Mouse (Mus musculus): Measurements from ENCODE around the gene Pank2. TPM values are rescaled to one million over a fixed set of nuclear protein-coding genes. Genes with fewer than 3 reads are reported as not detected.

The Pank2 gene
- polyA plus RNA-seq, 1 experiment: 44.4 TPM

GRCm38 (mm10) chr2:131227243-131227642, 35.1 kb upstream of the Pank2 start:
- TF ChIP-seq CTCF (IDR thresholded peaks at IDR 0.05; ENCODE audit: control insufficient read depth, insufficient read depth, low read length) (no peak), POLR2A (IDR thresholded peaks at IDR 0.05; ENCODE audit: borderline replicate concordance, control insufficient read depth, low read depth, low read length) (no peak)
- 71% methylated on average over 3 of the region's 3 CpGs for WGBS
- Histone ChIP-seq H3K4me1 (ENCODE audit: control insufficient read depth, insufficient read depth, low read length) (peaks cover 4% of the 10 kb centered on the region), H3K27ac (ENCODE audit: control insufficient read depth, insufficient read depth, low read depth, low read length, poor library complexity) (no peak overlapping the region), H3K4me3 (replicated peaks; ENCODE audit: control insufficient read depth, low read depth, low read length) (no peak overlapping the region)

DNA sequence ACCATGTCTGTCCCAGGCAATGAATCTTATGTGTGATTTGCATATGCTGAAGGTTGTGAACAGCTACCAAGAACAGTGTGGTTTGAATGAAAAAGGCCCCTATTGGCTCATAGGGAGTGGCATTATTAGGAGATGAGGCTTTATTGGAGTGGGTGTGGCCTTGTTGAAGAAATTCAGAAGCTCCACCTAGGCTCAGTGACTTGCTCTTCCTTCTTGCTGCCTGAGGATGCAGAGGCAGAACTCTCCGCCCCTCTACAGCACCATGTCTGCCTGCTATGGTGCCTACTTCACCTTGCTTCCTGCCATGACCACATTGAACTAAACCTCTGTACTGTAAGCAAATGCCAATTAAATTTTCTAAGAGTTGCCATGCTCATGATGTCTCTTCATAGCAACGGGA, 29.7 kb upstream of the Pank2 start:
- TF ChIP-seq CTCF (IDR thresholded peaks at IDR 0.05; ENCODE audit: control insufficient read depth, insufficient read depth, low read length): no peak
- no peak for TF ChIP-seq POLR2A (IDR thresholded peaks at IDR 0.05; ENCODE audit: borderline replicate concordance, control insufficient read depth, low read depth, low read length)
- WGBS: 71% methylated on average over 2 of the region's 2 CpGs
- peaks cover 4% of the 10 kb centered on the region for H3K4me1 ChIP-seq (ENCODE audit: control insufficient read depth, insufficient read depth, low read length)
- H3K27ac ChIP-seq (ENCODE audit: control insufficient read depth, insufficient read depth, low read depth, low read length, poor library complexity): no peak overlapping the region
- H3K4me3 ChIP-seq (replicated peaks; ENCODE audit: control insufficient read depth, low read depth, low read length): no peak overlapping the region

GRCm38 (mm10) chr2:131233307-131234126, 28.8 kb upstream of the Pank2 start, which contains the start of gene Mavs:
Gene Mavs (plus strand): TSS chr2:131234063.
- Histone ChIP-seq H3K27ac (ENCODE audit: control insufficient read depth, insufficient read depth, low read depth, low read length, poor library complexity) (peak within 1 kb of the TSS; percentile 82), H3K4me1 (ENCODE audit: control insufficient read depth, insufficient read depth, low read length) (peaks cover 4% of the 10 kb centered on the region), H3K4me3 (replicated peaks; ENCODE audit: control insufficient read depth, low read depth, low read length) (peak within 1 kb of the TSS; percentile 73)
- WGBS: 19% methylated on average over 29 of the region's 29 CpGs
- no peak for TF ChIP-seq CTCF (IDR thresholded peaks at IDR 0.05; ENCODE audit: control insufficient read depth, insufficient read depth, low read length)
- TF ChIP-seq POLR2A (IDR thresholded peaks at IDR 0.05; ENCODE audit: borderline replicate concordance, control insufficient read depth, low read depth, low read length): peak; percentile 69

DNA sequence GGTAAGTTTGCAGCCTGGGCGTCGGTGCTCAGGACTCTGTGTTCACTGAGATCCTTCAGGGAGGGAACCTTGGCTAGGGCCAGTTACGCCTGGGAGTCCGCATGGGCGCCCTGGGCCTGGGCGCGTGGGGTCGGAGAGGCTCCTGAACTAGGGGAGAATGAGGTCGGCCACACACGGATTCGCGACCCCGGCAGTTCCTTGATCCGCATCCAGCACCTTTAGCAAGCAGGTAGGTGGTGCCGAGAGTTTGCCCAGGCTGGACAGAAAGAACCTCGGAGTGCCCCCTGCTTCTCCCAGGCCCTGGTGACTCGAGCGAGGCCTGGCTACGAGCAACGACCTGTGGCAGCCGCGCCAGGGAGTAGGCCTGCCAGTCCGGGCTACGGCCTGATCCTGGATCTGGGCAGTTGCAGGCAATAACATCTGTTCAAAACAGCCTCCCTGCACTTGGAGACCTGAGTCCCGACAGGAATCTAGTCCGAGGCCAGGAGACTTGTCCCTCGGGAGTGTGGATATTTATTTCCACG, 28.1 kb upstream of the Pank2 start:
- Histone ChIP-seq H3K27ac (ENCODE audit: control insufficient read depth, insufficient read depth, low read depth, low read length, poor library complexity) (peak overlapping the region; percentile 82), H3K4me3 (replicated peaks; ENCODE audit: control insufficient read depth, low read depth, low read length) (peak overlapping the region; percentile 73), H3K4me1 (ENCODE audit: control insufficient read depth, insufficient read depth, low read length) (peaks cover 4% of the 10 kb centered on the region)
- TF ChIP-seq POLR2A (IDR thresholded peaks at IDR 0.05; ENCODE audit: borderline replicate concordance, control insufficient read depth, low read depth, low read length) (no peak; the same call in 1 of the 2 replicates), CTCF (IDR thresholded peaks at IDR 0.05; ENCODE audit: control insufficient read depth, insufficient read depth, low read length) (no peak)
- 6% methylated on average over 28 of the region's 28 CpGs for WGBS

GRCm38 (mm10) chr2:131234970-131235635, 27.2 kb upstream of the Pank2 start:
- WGBS: 32% methylated on average over 7 of the region's 7 CpGs
- H3K4me3 ChIP-seq (replicated peaks; ENCODE audit: control insufficient read depth, low read depth, low read length): peak overlapping the region; percentile 42
- peak overlapping the region; percentile 30; the same call in 1 of the 2 replicates for H3K27ac ChIP-seq (ENCODE audit: control insufficient read depth, insufficient read depth, low read depth, low read length, poor library complexity)
- TF ChIP-seq CTCF (IDR thresholded peaks at IDR 0.05; ENCODE audit: control insufficient read depth, insufficient read depth, low read length) (no peak), POLR2A (IDR thresholded peaks at IDR 0.05; ENCODE audit: borderline replicate concordance, control insufficient read depth, low read depth, low read length) (no peak)
- peaks cover 4% of the 10 kb centered on the region for H3K4me1 ChIP-seq (ENCODE audit: control insufficient read depth, insufficient read depth, low read length)

- Histone ChIP-seq H3K4me3 (replicated peaks; ENCODE audit: control insufficient read depth, low read depth, low read length) (no peak overlapping the region), H3K27ac (ENCODE audit: control insufficient read depth, insufficient read depth, low read depth, low read length, poor library complexity) (no peak overlapping the region), H3K4me1 (ENCODE audit: control insufficient read depth, insufficient read depth, low read length) (no peaks in the 10 kb centered on the region)
- TF ChIP-seq POLR2A (IDR thresholded peaks at IDR 0.05; ENCODE audit: borderline replicate concordance, control insufficient read depth, low read depth, low read length) (no peak), CTCF (IDR thresholded peaks at IDR 0.05; ENCODE audit: control insufficient read depth, insufficient read depth, low read length) (no peak)
Observed at GRCm38 (mm10) chr2:131242180-131242579, 20.1 kb upstream of the Pank2 start.

GRCm38 (mm10) chr2:131242929-131243328, 19.4 kb upstream of the Pank2 start:
- Histone ChIP-seq H3K27ac (ENCODE audit: control insufficient read depth, insufficient read depth, low read depth, low read length, poor library complexity) (no peak overlapping the region), H3K4me1 (ENCODE audit: control insufficient read depth, insufficient read depth, low read length) (no peaks in the 10 kb centered on the region), H3K4me3 (replicated peaks; ENCODE audit: control insufficient read depth, low read depth, low read length) (no peak overlapping the region)
- 61% methylated on average over 7 of the region's 7 CpGs for WGBS
- no peak for TF ChIP-seq POLR2A (IDR thresholded peaks at IDR 0.05; ENCODE audit: borderline replicate concordance, control insufficient read depth, low read depth, low read length)
- TF ChIP-seq CTCF (IDR thresholded peaks at IDR 0.05; ENCODE audit: control insufficient read depth, insufficient read depth, low read length): no peak

GRCm38 (mm10) chr2:131253681-131254328, 8.5 kb upstream of the Pank2 start:
- WGBS: 4% methylated on average over 7 of the region's 7 CpGs
- H3K4me1 ChIP-seq (ENCODE audit: control insufficient read depth, insufficient read depth, low read length): no peaks in the 10 kb centered on the region; the same call in 1 of the 2 replicates
- H3K27ac ChIP-seq (ENCODE audit: control insufficient read depth, insufficient read depth, low read depth, low read length, poor library complexity): no peak overlapping the region
- peak; percentile 93 for TF ChIP-seq CTCF (IDR thresholded peaks at IDR 0.05; ENCODE audit: control insufficient read depth, insufficient read depth, low read length)
- no peak for TF ChIP-seq POLR2A (IDR thresholded peaks at IDR 0.05; ENCODE audit: borderline replicate concordance, control insufficient read depth, low read depth, low read length)
- H3K4me3 ChIP-seq (replicated peaks; ENCODE audit: control insufficient read depth, low read depth, low read length): no peak overlapping the region

Measured in bone marrow, adult 2 months (tissue).